Mouse (Mus musculus) kidney, adult 2 months (tissue): ENCODE results near the gene Actg1. TPM values are rescaled to one million over a fixed set of nuclear protein-coding genes. Genes with fewer than 3 reads are reported as not detected.

ENCODE experiments used
- DNase-seq: peaks from one replicate; pipeline ENCODE4 v3.0.0; 2021
- H3K27ac ChIP-seq: fragments of 200-500 bp; 2 replicates; pipeline ENCODE4 v1.5.1; 2012; ENCODE audit warnings: low read depth, low read length, control low read depth, inconsistent platforms; ENCODE audit not compliant: insufficient read depth
- H3K27me3 ChIP-seq: fragments of 200-500 bp; replicated peaks from 2 replicates; pipeline ENCODE4 v1.6.1; 2012; ENCODE audit warnings: mild to moderate bottlenecking, moderate library complexity, low read length, inconsistent platforms; ENCODE audit not compliant: control insufficient read depth, insufficient read depth
- H3K36me3 ChIP-seq: fragments of 200-500 bp; 2 replicates; pipeline ENCODE4 v1.6.1; 2012; ENCODE audit warnings: mild to moderate bottlenecking, moderate library complexity, low read length, inconsistent platforms; ENCODE audit not compliant: control insufficient read depth, insufficient read depth
- H3K4me1 ChIP-seq: fragments of 200-500 bp; 2 replicates; pipeline ENCODE4 v1.6.1; 2011; ENCODE audit warnings: low read length; ENCODE audit not compliant: control insufficient read depth, insufficient read depth
- H3K4me3 ChIP-seq: fragments of 200-500 bp; 2 replicates; pipeline ENCODE4 v1.5.1; 2011; ENCODE audit warnings: mild to moderate bottlenecking, low read depth, low read length, control low read depth; ENCODE audit not compliant: insufficient read depth
- CTCF ChIP-seq: fragments of 200-500 bp; conservative IDR thresholded peaks from 2 replicates; pipeline ENCODE4 v1.5.1; 2011; ENCODE audit warnings: low read depth, mild to moderate bottlenecking, control low read depth, low read length, moderate library complexity, mixed read lengths; ENCODE audit not compliant: insufficient read depth, insufficient read length
- POLR2A ChIP-seq: fragments of 200-500 bp; IDR thresholded peaks from one replicate; pipeline ENCODE4 v1.6.1; 2011; ENCODE audit warnings: low read depth, low read length, control low read depth
- WGBS: fragments of 180-500 bp; shearing (Covaris S2); methylation state at CpG from one replicate; pipeline ENCODE4 v1.1.7; 2018; 5-methylcytosine and 5-hydroxymethylcytosine counted together
- polyA plus RNA-seq: library from polyadenylated mRNA; depleted of rRNA; stranded (reverse); fragments of >200 nt; gene quantifications from 2 replicates; pipeline ENCODE4 v1.2.3, GENCODE M21; 2012

The Actg1 gene
- polyA plus RNA-seq, 1 experiment: 981 TPM

DNA sequence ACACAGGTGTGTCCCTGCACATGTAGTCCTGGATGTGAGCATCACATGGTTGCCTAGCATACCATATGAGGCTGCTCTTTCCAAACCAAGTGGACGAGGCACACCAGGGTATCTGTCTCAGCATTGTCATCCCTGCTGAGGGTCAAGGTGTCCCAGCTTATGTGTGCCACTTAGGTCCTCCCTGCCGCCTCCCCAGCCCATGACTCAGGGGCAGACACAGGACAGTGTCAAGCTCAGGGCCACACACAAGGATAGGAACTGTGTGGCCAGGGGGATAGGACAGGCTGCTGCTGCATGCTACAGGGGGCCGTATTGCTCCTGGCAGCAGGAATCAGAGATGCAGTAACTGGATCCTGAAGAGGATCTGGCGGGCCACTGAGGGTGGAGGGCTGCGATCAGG is 12.4 kb upstream of the Actg1 start:
- no peak overlapping the region for H3K27ac ChIP-seq
- H3K4me1 ChIP-seq: no peaks in the 10 kb centered on the region
- WGBS: 93% methylated on average over 5 of the region's 5 CpGs
- no peak for TF ChIP-seq POLR2A
- TF ChIP-seq CTCF: no peak
- no peaks in the 10 kb centered on the region for H3K36me3 ChIP-seq
- H3K27me3 ChIP-seq: no peaks in the 10 kb centered on the region
- no peak for DNase-seq
- no peak overlapping the region for H3K4me3 ChIP-seq

DNA sequence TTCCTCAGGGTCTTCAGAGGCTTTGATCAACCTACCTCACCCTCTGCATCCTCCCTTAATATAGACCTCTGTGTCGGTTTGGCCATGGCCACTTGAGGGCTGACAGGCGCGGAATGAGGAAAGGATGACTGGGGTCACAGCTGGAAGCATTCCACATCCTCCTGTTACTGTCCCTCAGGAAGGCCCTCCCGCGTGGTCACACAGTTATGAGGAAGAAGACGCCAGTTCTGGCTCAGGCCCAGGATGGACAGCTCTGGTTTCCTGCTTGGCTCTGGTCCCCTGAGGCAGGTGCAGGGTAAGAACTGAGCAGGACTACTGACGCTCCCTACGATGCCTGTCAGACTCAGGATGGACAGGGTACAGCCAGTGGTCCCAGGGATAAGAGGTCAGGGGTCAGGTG is 11.7 kb upstream of the Actg1 start:
- Histone ChIP-seq H3K36me3 (no peaks in the 10 kb centered on the region), H3K27ac (no peak overlapping the region), H3K4me3 (no peak overlapping the region), H3K4me1 (no peaks in the 10 kb centered on the region), H3K27me3 (no peaks in the 10 kb centered on the region)
- peak; percentile 74 for DNase-seq
- TF ChIP-seq POLR2A (no peak), CTCF (no peak)
- 52% methylated on average over 8 of the region's 8 CpGs for WGBS

GRCm38 (mm10) chr11:120359391-120359790 is 11.0 kb upstream of the Actg1 start:
- Histone ChIP-seq H3K27ac (no peak overlapping the region), H3K36me3 (no peaks in the 10 kb centered on the region), H3K4me3 (no peak overlapping the region), H3K27me3 (no peaks in the 10 kb centered on the region), H3K4me1 (no peaks in the 10 kb centered on the region)
- 60% methylated on average over 6 of the region's 6 CpGs for WGBS
- no peak for DNase-seq
- TF ChIP-seq CTCF (no peak), POLR2A (no peak)

- H3K4me1 ChIP-seq: peaks cover 5% of the 10 kb centered on the region; the same call in 1 of the 2 replicates
- TF ChIP-seq CTCF (no peak), POLR2A (no peak)
- no peaks in the 10 kb centered on the region for H3K27me3 ChIP-seq
- no peak overlapping the region for H3K27ac ChIP-seq
- 21% methylated on average over 10 of the region's 10 CpGs for WGBS
- no peak overlapping the region for H3K4me3 ChIP-seq
- peak; percentile 54 for DNase-seq
- no peaks in the 10 kb centered on the region for H3K36me3 ChIP-seq
These were observed 9.6 kb upstream of the Actg1 start for GRCm38 (mm10) chr11:120357791-120358401.

- H3K4me3 ChIP-seq: no peak overlapping the region
- DNase-seq: no peak
- no peaks in the 10 kb centered on the region for H3K36me3 ChIP-seq
- no peaks in the 10 kb centered on the region for H3K27me3 ChIP-seq
- peaks cover 10% of the 10 kb centered on the region for H3K4me1 ChIP-seq
- TF ChIP-seq CTCF: no peak
- TF ChIP-seq POLR2A: no peak
- no peak overlapping the region for H3K27ac ChIP-seq
- WGBS: 96% methylated on average over 4 of the region's 4 CpGs
These were observed 8.6 kb upstream of the Actg1 start for GRCm38 (mm10) chr11:120356900-120357299.

GRCm38 (mm10) chr11:120356319-120356840 is 8.0 kb upstream of the Actg1 start:
- Histone ChIP-seq H3K27ac (no peak overlapping the region), H3K27me3 (no peaks in the 10 kb centered on the region), H3K4me3 (no peak overlapping the region), H3K4me1 (peaks cover 12% of the 10 kb centered on the region), H3K36me3 (no peaks in the 10 kb centered on the region)
- WGBS: 79% methylated on average over 15 of the region's 15 CpGs
- DNase-seq: no peak
- TF ChIP-seq POLR2A (no peak), CTCF (no peak)

DNA sequence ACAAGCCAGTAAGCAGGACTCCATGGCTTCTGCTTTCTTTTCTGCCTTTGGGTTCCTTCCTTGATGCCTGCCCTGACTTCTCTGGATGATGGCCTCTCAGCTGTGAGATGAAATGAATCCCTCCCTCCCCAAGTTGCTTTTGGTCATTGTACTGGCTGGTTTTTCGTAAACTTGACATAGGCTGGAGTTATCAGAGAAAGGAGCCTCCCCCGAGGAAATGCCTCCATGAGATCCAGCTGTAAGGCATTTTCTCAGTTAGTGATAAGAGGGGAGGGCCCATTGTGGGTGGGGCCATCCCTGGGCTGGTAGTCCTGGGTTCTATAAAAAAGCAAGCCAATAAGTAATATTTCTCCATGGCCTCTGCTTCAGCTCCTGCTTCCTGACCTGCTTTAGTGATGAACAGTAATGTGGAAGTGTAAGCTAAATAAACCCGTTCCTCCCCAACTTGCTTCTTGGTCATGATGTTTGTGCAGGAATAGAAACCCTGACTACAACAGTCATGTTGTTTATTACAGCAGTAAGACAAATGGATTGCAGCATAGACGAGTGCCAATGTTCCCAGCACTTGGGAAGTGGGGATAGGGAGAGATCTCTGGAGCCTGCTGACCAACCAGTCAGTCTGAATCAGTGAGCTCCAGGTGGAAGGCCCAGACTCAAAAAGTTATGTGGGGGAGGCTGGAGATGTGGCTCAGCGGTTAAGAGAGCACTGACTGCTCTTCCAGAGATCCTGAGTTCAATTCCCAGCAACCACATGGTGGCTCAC is 7.1 kb upstream of the Actg1 start:
- 74% methylated on average over 5 of the region's 5 CpGs for WGBS
- no peaks in the 10 kb centered on the region for H3K27me3 ChIP-seq
- H3K36me3 ChIP-seq: no peaks in the 10 kb centered on the region
- H3K4me1 ChIP-seq: peaks cover 20% of the 10 kb centered on the region
- no peak for TF ChIP-seq CTCF
- TF ChIP-seq POLR2A: no peak
- no peak for DNase-seq
- no peak overlapping the region for H3K4me3 ChIP-seq
- H3K27ac ChIP-seq: no peak overlapping the region
